Mouse (Mus musculus): ENCODE results near the gene Mmp23. TPM values are rescaled to one million over a fixed set of nuclear protein-coding genes. Genes with fewer than 3 reads are reported as not detected.
"Not testable (repeated sequence)": the region's sequence is repeated elsewhere in the genome, so short reads cannot be mapped to it uniquely, and the experiment has no call there.

Mmp23 gene
- polyA plus RNA-seq (2015; fragmentation: Nextera tagmentation; extraction: Ambion mirVana) = 1.6 and 2.1 TPM in 2 replicates

GRCm38 (mm10) chr4:155653086-155653450 lies at the start of gene Mmp23:
TSS of gene Mmp23 (minus strand) at chr4:155653384.
- peak; percentile 17; the same call in 1 of the 2 replicates for ATAC-seq
- WGBS = under 1% methylated on average over 33 of the region's 33 CpGs
- Histone ChIP-seq H3K4me1 (peaks cover 34% of the 10 kb centered on the region), H3K9me3 (replicated peaks) (no peaks in the 10 kb centered on the region), H3K27me3 (peaks cover 61% of the 10 kb centered on the region), H3K36me3 (ENCODE audit: poor library complexity, severe bottlenecking) (peaks cover 61% of the 10 kb centered on the region), H3K4me3 (peak within 1 kb of the TSS; percentile 30), H3K27ac (no peak within 1 kb of the TSS), H3K9ac (peak within 1 kb of the TSS; percentile 61), H3K4me2 (peak within 1 kb of the TSS; percentile 59)

DNA sequence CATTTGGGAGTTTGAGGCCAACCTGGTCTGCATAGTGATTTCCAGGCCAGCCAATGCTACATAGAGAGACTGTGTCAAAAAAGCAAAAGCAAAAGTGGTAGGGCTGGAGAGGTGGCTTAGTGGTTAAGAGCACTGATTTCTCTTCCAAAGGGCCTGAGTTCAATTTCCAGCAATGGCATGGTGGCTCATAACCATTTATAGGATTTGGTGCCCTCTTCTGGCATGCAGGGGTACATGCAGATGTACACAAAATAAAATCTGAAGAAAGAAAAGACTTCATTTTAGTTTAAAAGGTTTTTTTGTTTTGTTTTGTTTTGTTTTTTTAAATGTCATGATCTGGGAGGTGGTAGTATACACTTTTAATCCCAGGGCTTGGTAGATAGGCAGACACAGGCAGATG lies 47.2 kb upstream of the Mmp23 start:
- peaks cover 14% of the 10 kb centered on the region for H3K4me1 ChIP-seq
- ATAC-seq = no peak
- no peaks in the 10 kb centered on the region for H3K9me3 ChIP-seq (replicated peaks)
- H3K4me2 ChIP-seq = no peak overlapping the region
- no peak overlapping the region for H3K27ac ChIP-seq
- no peak overlapping the region for H3K9ac ChIP-seq
- no peak overlapping the region for H3K4me3 ChIP-seq
- peaks cover 10% of the 10 kb centered on the region for H3K27me3 ChIP-seq
- H3K36me3 ChIP-seq (ENCODE audit: poor library complexity, severe bottlenecking) = no peaks in the 10 kb centered on the region

GRCm38 (mm10) chr4:155696261-155697255 lies 43.4 kb upstream of the Mmp23 start:
- Histone ChIP-seq H3K4me1 (peaks cover 23% of the 10 kb centered on the region), H3K4me2 (peak overlapping the region; percentile 12; the same call in 1 of the 2 replicates), H3K9ac (no peak overlapping the region), H3K27me3 (peaks cover 18% of the 10 kb centered on the region), H3K36me3 (ENCODE audit: poor library complexity, severe bottlenecking) (no peaks in the 10 kb centered on the region), H3K27ac (no peak overlapping the region), H3K9me3 (replicated peaks) (no peaks in the 10 kb centered on the region), H3K4me3 (no peak overlapping the region)
- no peak for ATAC-seq
- WGBS = 76% methylated on average over 16 of the region's 16 CpGs

GRCm38 (mm10) chr4:155695531-155696062 lies 42.4 kb upstream of the Mmp23 start:
- H3K27me3 ChIP-seq = peaks cover 22% of the 10 kb centered on the region
- ATAC-seq = no peak
- H3K4me2 ChIP-seq = peak overlapping the region; percentile 87
- H3K27ac ChIP-seq = no peak overlapping the region
- H3K4me1 ChIP-seq = peaks cover 23% of the 10 kb centered on the region
- H3K9me3 ChIP-seq (replicated peaks) = no peaks in the 10 kb centered on the region
- 87% methylated on average over 4 of the region's 4 CpGs for WGBS
- H3K4me3 ChIP-seq = peak overlapping the region; percentile 61
- H3K36me3 ChIP-seq (ENCODE audit: poor library complexity, severe bottlenecking) = no peaks in the 10 kb centered on the region
- H3K9ac ChIP-seq = peak overlapping the region; percentile 77

DNA sequence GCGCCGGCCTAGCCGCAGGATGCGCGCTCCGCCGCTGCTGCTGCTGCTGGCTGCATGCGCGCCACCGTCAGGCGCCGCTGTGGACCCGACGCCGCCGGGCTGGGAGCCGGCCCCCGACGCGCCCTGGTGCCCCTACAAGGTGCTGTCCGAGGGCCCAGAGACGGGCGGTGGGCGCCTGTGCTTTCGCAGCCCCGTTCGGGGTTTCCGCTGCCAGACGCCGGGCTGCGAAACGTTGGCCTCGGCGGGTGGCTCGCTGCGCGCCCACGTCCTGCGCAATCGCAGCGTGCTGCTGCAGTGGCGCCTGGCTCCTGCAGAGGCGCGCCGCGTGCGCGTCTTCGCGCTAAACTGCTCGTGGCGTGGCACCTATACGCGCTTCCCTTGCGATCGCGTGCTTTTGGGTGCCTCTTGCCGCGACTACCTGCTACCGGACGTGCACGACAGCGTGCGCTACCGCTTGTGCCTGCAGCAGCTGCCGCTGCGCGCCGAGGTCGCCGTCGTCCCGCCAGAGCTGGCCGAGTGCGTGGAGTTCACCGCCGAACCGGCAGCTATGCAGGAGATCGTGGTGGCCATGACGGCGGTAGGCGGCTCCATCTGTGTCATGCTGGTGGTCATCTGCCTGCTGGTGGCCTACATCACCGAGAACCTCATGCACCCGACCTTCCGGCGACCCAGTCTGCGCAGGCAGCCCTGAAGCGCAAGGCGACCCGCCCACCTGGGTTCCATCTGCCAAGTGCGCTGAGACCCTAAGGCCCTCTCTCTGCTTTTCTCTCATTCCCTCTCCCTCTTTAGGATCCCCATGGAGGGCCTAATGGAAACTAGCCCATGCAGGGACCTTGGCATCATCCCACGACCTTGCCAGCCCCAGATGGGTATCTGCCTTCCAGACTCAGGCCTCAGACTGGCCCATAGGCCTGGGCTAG lies 41.6 kb upstream of the Mmp23 start:
- peak overlapping the region; percentile 61 for H3K4me3 ChIP-seq
- H3K27me3 ChIP-seq = peaks cover 22% of the 10 kb centered on the region
- H3K9me3 ChIP-seq (replicated peaks) = no peaks in the 10 kb centered on the region
- H3K36me3 ChIP-seq (ENCODE audit: poor library complexity, severe bottlenecking) = no peaks in the 10 kb centered on the region
- under 1% methylated on average over 89 of the region's 92 CpGs for WGBS
- peak overlapping the region; percentile 87 for H3K4me2 ChIP-seq
- peak overlapping the region; percentile 77 for H3K9ac ChIP-seq
- H3K27ac ChIP-seq = peak overlapping the region; percentile 74
- peaks cover 23% of the 10 kb centered on the region for H3K4me1 ChIP-seq
- peak; percentile 81 for ATAC-seq

- Histone ChIP-seq H3K27me3 (peaks cover 22% of the 10 kb centered on the region), H3K27ac (peak within 1 kb of the TSS; percentile 74), H3K4me1 (peaks cover 23% of the 10 kb centered on the region), H3K36me3 (ENCODE audit: poor library complexity, severe bottlenecking) (no peaks in the 10 kb centered on the region), H3K9ac (peak within 1 kb of the TSS; percentile 77), H3K4me2 (peak within 1 kb of the TSS; percentile 87), H3K4me3 (peak within 1 kb of the TSS; percentile 61), H3K9me3 (replicated peaks) (no peaks in the 10 kb centered on the region)
- ATAC-seq = peak; percentile 91
- WGBS = 0% methylated on average over 26 of the region's 47 CpGs
These were observed 40.9 kb upstream of the Mmp23 start, which contains the start of gene Fndc10 for GRCm38 (mm10) chr4:155694111-155694481. TSS of gene Fndc10 (plus strand) at chr4:155694342.

DNA sequence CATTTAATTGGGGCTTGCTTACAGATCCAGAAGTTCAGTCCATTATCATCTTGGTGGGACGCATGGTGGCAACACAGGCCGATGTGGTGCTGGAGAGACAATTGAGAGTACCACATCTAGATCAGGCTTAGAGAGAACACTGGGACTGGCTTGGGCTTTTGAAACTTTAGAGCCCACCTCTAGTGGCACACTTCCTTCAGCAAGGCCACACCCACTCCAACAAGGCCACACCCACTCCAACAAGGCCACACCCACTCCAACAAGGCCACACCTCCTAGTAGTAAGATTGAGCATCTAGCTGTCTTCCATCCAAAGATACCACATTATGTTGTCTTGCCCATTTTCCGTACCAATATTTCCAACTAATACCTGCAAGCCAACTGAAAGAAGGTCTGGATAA lies 39.2 kb upstream of the Mmp23 start:
- Histone ChIP-seq H3K4me1 (peaks cover 23% of the 10 kb centered on the region), H3K4me3 (no peak overlapping the region)
- ATAC-seq = no peak

DNA sequence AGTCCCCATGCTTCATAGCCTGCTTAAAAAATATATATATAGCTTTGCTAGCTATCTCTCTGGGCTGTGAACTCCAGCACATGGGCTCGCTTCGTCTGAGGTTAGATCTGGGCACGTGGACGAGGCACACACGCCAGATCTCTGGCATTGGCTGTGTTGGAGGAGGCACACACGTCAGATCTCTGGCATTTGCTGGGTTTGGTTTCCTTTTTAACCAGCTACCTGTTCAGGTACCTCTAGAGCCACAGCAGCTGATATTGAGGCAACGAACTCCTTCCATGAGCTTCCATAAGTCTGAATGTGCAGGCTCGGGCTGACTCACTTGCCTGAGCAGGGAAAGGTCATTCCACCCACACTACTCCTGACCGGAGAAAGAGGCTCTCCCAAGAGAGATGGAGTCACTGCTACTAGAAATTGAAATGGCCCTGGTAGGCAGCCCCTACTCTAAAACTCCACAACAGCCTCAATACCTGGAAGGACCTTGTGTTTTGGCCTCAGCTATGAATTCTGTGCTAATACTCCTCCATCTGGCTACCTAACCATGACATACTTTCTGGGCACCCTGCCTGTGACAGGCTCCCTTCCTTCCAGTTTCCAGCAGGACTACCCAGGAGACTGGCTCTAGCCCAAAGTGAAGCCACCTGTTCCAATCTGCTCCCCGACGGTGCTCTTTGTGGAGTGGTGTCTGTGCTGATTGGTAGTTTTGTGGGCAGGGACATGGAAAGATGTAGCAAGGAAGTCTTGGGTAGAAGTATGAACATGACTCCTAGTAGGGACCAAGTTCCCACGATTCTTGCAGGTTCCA lies 37.6 kb upstream of the Mmp23 start:
- Histone ChIP-seq H3K9ac (no peak overlapping the region), H3K27ac (no peak overlapping the region), H3K27me3 (peaks cover 15% of the 10 kb centered on the region), H3K4me3 (no peak overlapping the region), H3K36me3 (ENCODE audit: poor library complexity, severe bottlenecking) (no peaks in the 10 kb centered on the region), H3K9me3 (replicated peaks) (no peaks in the 10 kb centered on the region), H3K4me1 (peaks cover 17% of the 10 kb centered on the region), H3K4me2 (no peak overlapping the region)
- ATAC-seq = no peak
- WGBS = 80% methylated on average over 12 of the region's 12 CpGs

More for the DNA sequence above, 39.2 kb upstream of the Mmp23 start:
- WGBS = 99% methylated on average over 3 of the region's 3 CpGs
- Histone ChIP-seq H3K4me2 (no peak overlapping the region), H3K27me3 (peaks cover 22% of the 10 kb centered on the region), H3K9ac (no peak overlapping the region), H3K36me3 (ENCODE audit: poor library complexity, severe bottlenecking) (no peaks in the 10 kb centered on the region), H3K9me3 (replicated peaks) (no peaks in the 10 kb centered on the region), H3K27ac (no peak overlapping the region)

DNA sequence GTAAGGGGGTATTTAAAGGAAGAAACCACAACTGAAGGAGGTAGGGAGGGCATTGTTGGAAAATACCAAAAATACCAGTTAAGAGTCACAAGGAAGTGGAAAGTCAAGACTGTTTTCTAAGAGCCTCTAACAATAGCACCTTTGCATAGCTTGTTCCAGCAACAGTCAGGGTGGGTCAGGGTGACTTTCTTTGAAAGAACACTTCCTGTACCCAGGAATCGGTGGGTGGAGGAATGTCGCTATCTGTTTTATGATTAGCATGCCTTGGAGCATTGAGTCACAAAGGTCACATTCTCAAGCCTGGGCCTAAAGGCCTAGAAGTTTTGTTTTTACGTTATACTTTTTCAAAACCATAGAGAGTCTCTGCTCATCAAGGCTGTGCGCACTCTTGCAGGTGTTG lies 34.6 kb upstream of the Mmp23 start:
- H3K4me2 ChIP-seq; H3K4me1 ChIP-seq; H3K4me3 ChIP-seq; H3K27ac ChIP-seq; ATAC-seq; H3K27me3 ChIP-seq; H3K9ac ChIP-seq; H3K36me3 ChIP-seq (ENCODE audit: poor library complexity, severe bottlenecking); H3K9me3 ChIP-seq (replicated peaks): not testable (repeated sequence)
- 90% methylated on average over 4 of the region's 4 CpGs for WGBS

DNA sequence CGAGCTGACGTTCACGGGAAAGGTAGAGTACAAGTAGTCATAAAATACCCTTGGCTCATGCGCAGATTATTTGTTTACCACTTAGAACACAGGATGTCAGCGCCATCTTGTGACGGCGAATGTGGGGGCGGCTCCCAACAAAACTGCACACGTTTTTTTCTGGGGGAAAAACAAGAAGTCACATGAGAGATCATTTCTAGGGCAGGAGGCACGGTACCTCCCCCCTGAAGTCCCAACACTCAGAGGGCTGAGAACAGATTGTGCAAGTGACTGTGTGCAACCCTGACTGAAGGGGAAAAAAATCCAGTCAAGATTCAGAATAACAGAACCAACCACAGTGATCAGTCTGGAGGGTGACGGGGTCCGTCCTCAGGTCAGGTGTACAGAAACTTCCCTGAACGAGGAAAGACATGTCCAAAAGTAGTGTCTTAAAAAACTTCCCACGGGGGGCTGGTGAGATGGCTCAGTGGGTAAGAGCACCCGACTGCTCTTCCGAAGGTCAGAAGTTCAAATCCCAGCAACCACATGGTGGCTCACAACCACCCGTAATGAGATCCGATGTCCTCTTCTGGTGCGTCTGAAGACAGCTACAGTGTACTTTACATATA lies 30.6 kb upstream of the Mmp23 start:
- ATAC-seq; H3K9ac ChIP-seq; H3K4me1 ChIP-seq; H3K4me3 ChIP-seq; H3K27ac ChIP-seq; H3K4me2 ChIP-seq; H3K9me3 ChIP-seq (replicated peaks); H3K36me3 ChIP-seq (ENCODE audit: poor library complexity, severe bottlenecking); H3K27me3 ChIP-seq: not testable (repeated sequence)
- 91% methylated on average over 16 of the region's 19 CpGs for WGBS

GRCm38 (mm10) chr4:155675991-155676390 lies 22.8 kb upstream of the Mmp23 start:
- Histone ChIP-seq H3K36me3 (ENCODE audit: poor library complexity, severe bottlenecking) (no peaks in the 10 kb centered on the region), H3K9ac (no peak overlapping the region), H3K27me3 (0 out of 2 replicates have a peak, but pooled peaks cover 4% of the 10 kb centered on the region), H3K4me3 (no peak overlapping the region), H3K4me2 (no peak overlapping the region), H3K9me3 (replicated peaks) (no peaks in the 10 kb centered on the region), H3K27ac (no peak overlapping the region), H3K4me1 (no peaks in the 10 kb centered on the region)
- 89% methylated on average over 2 of the region's 2 CpGs for WGBS
- no peak for ATAC-seq
